Mouse (Mus musculus): Measurements from ENCODE around the gene Col23a1. TPM values are rescaled to one million over a fixed set of nuclear protein-coding genes. Genes with fewer than 3 reads are reported as not detected.

The Col23a1 gene
- polyA plus RNA-seq, 1 experiment from 2014 or later = 29.3 TPM

GRCm38 (mm10) chr11:51443818-51444217, 154.1 kb downstream of the Col23a1 start:
- Histone ChIP-seq H3K4me2 (replicated peaks) (no peak overlapping the region), H3K36me3 (no peaks in the 10 kb centered on the region), H3K9me3 (no peaks in the 10 kb centered on the region), H3K27ac (no peak overlapping the region), H3K9ac (no peak overlapping the region), H3K27me3 (no peaks in the 10 kb centered on the region), H3K4me3 (no peak overlapping the region), H3K4me1 (peaks cover 11% of the 10 kb centered on the region)
- ATAC-seq (ENCODE audit: insufficient number of reproducible peaks, insufficient read depth, low FRiP score, low TSS enrichment) = no peak
- 75% methylated on average over 2 of the region's 2 CpGs for WGBS

- no peaks in the 10 kb centered on the region for H3K27me3 ChIP-seq
- H3K4me3 ChIP-seq = no peak overlapping the region
- ATAC-seq (ENCODE audit: insufficient number of reproducible peaks, insufficient read depth, low FRiP score, low TSS enrichment) = no peak
- no peaks in the 10 kb centered on the region for H3K9me3 ChIP-seq
- WGBS = 87% methylated on average over 7 of the region's 7 CpGs
- peaks cover 11% of the 10 kb centered on the region for H3K4me1 ChIP-seq
- H3K27ac ChIP-seq = no peak overlapping the region
- no peaks in the 10 kb centered on the region for H3K36me3 ChIP-seq
- H3K4me2 ChIP-seq (replicated peaks) = no peak overlapping the region
- no peak overlapping the region for H3K9ac ChIP-seq
These were observed 154.9 kb downstream of the Col23a1 start for GRCm38 (mm10) chr11:51444649-51445048.

GRCm38 (mm10) chr11:51446711-51447425, 157.1 kb downstream of the Col23a1 start:
- H3K9ac ChIP-seq = no peak overlapping the region
- H3K27me3 ChIP-seq = no peaks in the 10 kb centered on the region
- H3K9me3 ChIP-seq = no peaks in the 10 kb centered on the region
- no peak overlapping the region for H3K4me2 ChIP-seq (replicated peaks)
- no peak overlapping the region for H3K4me3 ChIP-seq
- ATAC-seq (ENCODE audit: insufficient number of reproducible peaks, insufficient read depth, low FRiP score, low TSS enrichment) = no peak
- H3K27ac ChIP-seq = no peak overlapping the region
- peaks cover 23% of the 10 kb centered on the region for H3K4me1 ChIP-seq
- WGBS = 37% methylated on average over 6 of the region's 6 CpGs
- no peaks in the 10 kb centered on the region for H3K36me3 ChIP-seq

- Histone ChIP-seq H3K4me1 (peaks cover 33% of the 10 kb centered on the region), H3K9me3 (no peaks in the 10 kb centered on the region), H3K9ac (no peak overlapping the region), H3K4me2 (replicated peaks) (no peak overlapping the region), H3K27ac (no peak overlapping the region), H3K4me3 (no peak overlapping the region), H3K27me3 (no peaks in the 10 kb centered on the region), H3K36me3 (no peaks in the 10 kb centered on the region)
- no peak for ATAC-seq (ENCODE audit: insufficient number of reproducible peaks, insufficient read depth, low FRiP score, low TSS enrichment)
- WGBS = 75% methylated on average over 4 of the region's 4 CpGs
These were observed 158.5 kb downstream of the Col23a1 start for GRCm38 (mm10) chr11:51448256-51448655.

DNA sequence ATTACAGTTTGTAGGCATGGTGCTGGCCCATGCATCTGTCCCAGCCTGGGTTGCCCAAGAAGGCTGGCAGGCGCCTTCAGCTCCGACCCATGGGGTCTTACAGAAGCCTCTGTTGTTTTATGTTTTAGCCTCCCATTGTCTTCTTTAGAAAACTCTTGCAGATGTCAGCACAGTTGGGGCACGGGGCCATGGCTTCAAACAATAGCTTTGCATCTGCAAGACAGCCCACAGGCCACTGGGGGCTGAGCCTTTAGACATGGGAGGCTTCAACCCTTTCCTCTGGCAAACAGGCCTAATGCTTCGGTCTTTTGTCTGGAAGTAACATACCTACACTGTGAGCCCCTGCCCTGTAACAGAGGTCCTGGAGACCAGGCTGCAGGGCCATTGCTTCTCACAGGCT, 159.0 kb downstream of the Col23a1 start:
- Histone ChIP-seq H3K27me3 (no peaks in the 10 kb centered on the region), H3K27ac (no peak overlapping the region), H3K4me2 (replicated peaks) (no peak overlapping the region), H3K9ac (no peak overlapping the region), H3K9me3 (no peaks in the 10 kb centered on the region), H3K4me1 (peaks cover 33% of the 10 kb centered on the region), H3K36me3 (no peaks in the 10 kb centered on the region), H3K4me3 (no peak overlapping the region)
- ATAC-seq (ENCODE audit: insufficient number of reproducible peaks, insufficient read depth, low FRiP score, low TSS enrichment) = no peak
- 49% methylated on average over 4 of the region's 4 CpGs for WGBS

DNA sequence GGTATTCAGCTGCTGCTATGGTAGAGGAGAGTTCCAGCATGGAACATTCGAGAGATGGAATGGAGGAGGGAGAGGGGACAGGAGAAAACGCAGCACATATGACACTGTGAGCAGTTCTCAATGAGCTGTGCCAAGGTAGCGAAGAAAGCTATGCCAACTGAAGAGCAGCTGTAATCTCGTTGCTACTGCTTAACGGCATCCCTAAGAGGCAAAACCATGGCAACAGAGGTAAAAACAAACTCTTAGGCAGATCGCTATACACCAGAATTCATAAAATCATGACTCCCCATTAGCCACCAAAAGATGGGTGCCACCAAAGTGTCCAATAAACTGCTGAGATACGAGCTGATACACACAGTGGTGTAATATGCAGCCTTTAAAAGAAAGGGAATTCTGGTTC, 160.2 kb downstream of the Col23a1 start:
- H3K9ac ChIP-seq = no peak overlapping the region
- no peak overlapping the region for H3K4me2 ChIP-seq (replicated peaks)
- H3K27ac ChIP-seq = no peak overlapping the region
- no peaks in the 10 kb centered on the region for H3K27me3 ChIP-seq
- H3K36me3 ChIP-seq = no peaks in the 10 kb centered on the region
- no peak for ATAC-seq (ENCODE audit: insufficient number of reproducible peaks, insufficient read depth, low FRiP score, low TSS enrichment)
- H3K4me3 ChIP-seq = no peak overlapping the region
- WGBS = 78% methylated on average over 7 of the region's 7 CpGs
- no peaks in the 10 kb centered on the region for H3K9me3 ChIP-seq
- H3K4me1 ChIP-seq = peaks cover 33% of the 10 kb centered on the region

DNA sequence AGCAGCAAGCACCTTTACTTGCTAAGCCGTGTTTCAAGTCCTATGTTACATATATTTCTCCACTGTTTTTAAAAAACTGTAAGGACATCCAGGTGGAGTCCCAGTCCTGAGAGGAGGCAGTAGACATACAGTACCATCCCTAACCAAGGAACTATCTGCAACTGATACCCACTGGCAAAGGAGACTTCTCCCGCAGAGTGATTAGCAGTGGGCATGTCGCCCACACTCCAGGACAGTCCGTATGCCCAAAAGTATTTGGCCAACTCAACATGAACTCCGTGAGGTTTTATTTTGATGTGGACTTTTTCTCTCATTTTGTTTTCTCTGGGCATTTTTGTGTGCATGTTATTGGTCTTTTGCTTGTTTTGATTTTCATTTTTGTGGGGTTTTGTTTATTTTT, 161.6 kb downstream of the Col23a1 start:
- Histone ChIP-seq H3K9ac (no peak overlapping the region), H3K36me3 (no peaks in the 10 kb centered on the region), H3K4me2 (replicated peaks) (no peak overlapping the region), H3K4me3 (no peak overlapping the region), H3K4me1 (peaks cover 33% of the 10 kb centered on the region), H3K27ac (no peak overlapping the region), H3K27me3 (no peaks in the 10 kb centered on the region), H3K9me3 (no peaks in the 10 kb centered on the region)
- WGBS = 80% methylated on average over 5 of the region's 5 CpGs
- ATAC-seq (ENCODE audit: insufficient number of reproducible peaks, insufficient read depth, low FRiP score, low TSS enrichment) = no peak

DNA sequence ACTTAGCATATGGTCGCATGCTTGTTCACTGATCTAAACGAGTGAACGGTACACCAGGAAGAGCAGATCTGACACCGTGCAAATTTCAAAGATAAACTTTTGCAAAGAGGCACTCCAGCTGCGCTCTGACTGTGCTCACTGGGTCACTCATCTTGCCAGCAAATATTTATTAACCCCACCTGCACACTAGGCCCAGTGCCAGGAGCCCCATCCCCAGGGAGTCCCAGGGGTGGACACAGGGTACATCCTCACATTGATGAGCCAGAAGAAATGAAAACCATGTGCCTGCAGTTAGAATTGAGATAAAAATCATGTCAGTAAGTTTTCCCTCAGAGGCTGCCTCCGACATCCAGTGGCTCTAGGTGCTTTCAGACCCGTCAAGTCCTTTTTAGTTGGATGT, 162.2 kb downstream of the Col23a1 start:
- 27% methylated on average over 7 of the region's 7 CpGs for WGBS
- H3K4me2 ChIP-seq (replicated peaks) = no peak overlapping the region
- H3K9me3 ChIP-seq = no peaks in the 10 kb centered on the region
- H3K27me3 ChIP-seq = no peaks in the 10 kb centered on the region
- H3K4me1 ChIP-seq = peaks cover 28% of the 10 kb centered on the region
- no peak for ATAC-seq (ENCODE audit: insufficient number of reproducible peaks, insufficient read depth, low FRiP score, low TSS enrichment)
- no peak overlapping the region for H3K9ac ChIP-seq
- H3K36me3 ChIP-seq = no peaks in the 10 kb centered on the region
- H3K4me3 ChIP-seq = no peak overlapping the region
- 0 out of 2 replicates have a peak overlapping the region, but pooled peaks have one; percentile 41 for H3K27ac ChIP-seq

GRCm38 (mm10) chr11:51453742-51454141, 164.0 kb downstream of the Col23a1 start:
- 90% methylated on average over 9 of the region's 9 CpGs for WGBS
- Histone ChIP-seq H3K9ac (no peak overlapping the region), H3K9me3 (no peaks in the 10 kb centered on the region)

GRCm38 (mm10) chr11:51455501-51455900, 165.8 kb downstream of the Col23a1 start:
- no peak overlapping the region for H3K27ac ChIP-seq
- peaks cover 29% of the 10 kb centered on the region for H3K4me1 ChIP-seq
- H3K9me3 ChIP-seq = no peaks in the 10 kb centered on the region
- H3K36me3 ChIP-seq = no peaks in the 10 kb centered on the region
- no peak overlapping the region for H3K4me3 ChIP-seq
- H3K9ac ChIP-seq = no peak overlapping the region
- H3K4me2 ChIP-seq (replicated peaks) = no peak overlapping the region
- no peak for ATAC-seq (ENCODE audit: insufficient number of reproducible peaks, insufficient read depth, low FRiP score, low TSS enrichment)
- H3K27me3 ChIP-seq = no peaks in the 10 kb centered on the region

More at GRCm38 (mm10) chr11:51453742-51454141, 164.0 kb downstream of the Col23a1 start:
- Histone ChIP-seq H3K4me2 (replicated peaks) (no peak overlapping the region), H3K36me3 (no peaks in the 10 kb centered on the region), H3K4me3 (no peak overlapping the region), H3K4me1 (peaks cover 27% of the 10 kb centered on the region), H3K27ac (no peak overlapping the region), H3K27me3 (no peaks in the 10 kb centered on the region)
- ATAC-seq (ENCODE audit: insufficient number of reproducible peaks, insufficient read depth, low FRiP score, low TSS enrichment) = no peak

DNA sequence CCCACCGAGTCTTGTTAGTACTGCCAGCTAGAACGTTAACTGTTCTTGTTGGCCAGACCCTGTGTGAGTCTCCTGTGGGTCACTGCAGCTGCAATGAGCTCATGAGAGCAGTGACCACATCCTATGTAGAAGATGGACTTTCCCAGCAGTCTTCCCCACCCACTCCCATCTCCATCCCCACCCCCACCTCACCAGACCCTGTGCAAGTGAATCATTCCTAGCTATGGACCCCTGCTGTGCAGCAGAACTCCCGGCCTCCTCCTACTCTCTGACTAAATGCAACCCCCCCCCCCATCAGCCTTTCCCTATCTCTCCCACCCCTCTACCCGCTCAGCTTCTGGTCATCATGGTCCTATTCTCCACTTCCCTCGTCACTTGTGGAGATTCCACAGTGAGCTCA, 167.9 kb downstream of the Col23a1 start:
- Histone ChIP-seq H3K4me1 (peaks cover 18% of the 10 kb centered on the region), H3K9me3 (no peaks in the 10 kb centered on the region), H3K4me3 (no peak overlapping the region), H3K27ac (no peak overlapping the region), H3K27me3 (no peaks in the 10 kb centered on the region), H3K4me2 (replicated peaks) (no peak overlapping the region), H3K9ac (no peak overlapping the region), H3K36me3 (no peaks in the 10 kb centered on the region)
- WGBS = 58% methylated on average over 5 of the region's 5 CpGs
- ATAC-seq (ENCODE audit: insufficient number of reproducible peaks, insufficient read depth, low FRiP score, low TSS enrichment) = no peak

- no peak for ATAC-seq (ENCODE audit: insufficient number of reproducible peaks, insufficient read depth, low FRiP score, low TSS enrichment)
- Histone ChIP-seq H3K4me3 (no peak overlapping the region), H3K4me1 (peaks cover 15% of the 10 kb centered on the region), H3K9me3 (no peaks in the 10 kb centered on the region), H3K4me2 (replicated peaks) (no peak overlapping the region), H3K36me3 (no peaks in the 10 kb centered on the region), H3K27ac (no peak overlapping the region), H3K27me3 (no peaks in the 10 kb centered on the region), H3K9ac (no peak overlapping the region)
- 38% methylated on average over 4 of the region's 4 CpGs for WGBS
These were observed 168.9 kb downstream of the Col23a1 start for GRCm38 (mm10) chr11:51458649-51459048.

Measured in embryonic facial prominence, embryonic 12.5 days (tissue).